Mouse (Mus musculus): ENCODE measurements around the gene Pmm1.

DNA sequence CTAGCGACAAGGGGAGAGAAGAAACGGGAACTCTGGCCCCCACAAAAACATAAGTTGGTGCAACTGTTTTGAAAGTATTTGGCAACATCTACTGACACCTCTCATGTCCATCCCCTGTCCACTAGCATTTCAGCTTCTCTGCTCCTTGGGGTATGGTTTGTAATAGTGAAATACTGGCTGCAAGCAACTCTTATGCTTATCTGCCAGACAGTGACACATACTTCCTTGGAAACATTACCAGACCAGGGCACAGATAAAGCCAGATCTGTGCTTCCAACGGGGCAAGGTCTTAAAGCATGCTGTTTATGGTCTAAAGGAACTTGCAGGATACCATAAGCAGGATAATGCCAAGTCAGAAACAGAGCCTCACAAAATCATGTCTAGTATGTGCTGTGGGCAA is 1.8 kb downstream of the Pmm1 start:
- TF ChIP-seq CTCF (IDR thresholded peaks at IDR 0.05; ENCODE audit: borderline replicate concordance, insufficient read depth, low read length) (no peak), POLR2A (IDR thresholded peaks at IDR 0.05; ENCODE audit: low read depth, low read length) (no peak)
